Mouse (Mus musculus) embryonic fibroblast, embryonic 13.5 days (primary cell): Measurements from ENCODE around the gene Tram2.

Experiments used
- CTCF ChIP-seq: IDR thresholded peaks from 2 replicates; pipeline ENCODE4 v1.5.1; 2011; ENCODE audit warnings: mild to moderate bottlenecking, control low read depth, low read length, moderate library complexity, borderline replicate concordance; ENCODE audit not compliant: insufficient read depth
- POLR2A ChIP-seq: IDR thresholded peaks from 2 replicates; pipeline ENCODE4 v1.6.1; 2011; ENCODE audit warnings: low read depth, mild to moderate bottlenecking, control low read depth, low read length, moderate library complexity

DNA sequence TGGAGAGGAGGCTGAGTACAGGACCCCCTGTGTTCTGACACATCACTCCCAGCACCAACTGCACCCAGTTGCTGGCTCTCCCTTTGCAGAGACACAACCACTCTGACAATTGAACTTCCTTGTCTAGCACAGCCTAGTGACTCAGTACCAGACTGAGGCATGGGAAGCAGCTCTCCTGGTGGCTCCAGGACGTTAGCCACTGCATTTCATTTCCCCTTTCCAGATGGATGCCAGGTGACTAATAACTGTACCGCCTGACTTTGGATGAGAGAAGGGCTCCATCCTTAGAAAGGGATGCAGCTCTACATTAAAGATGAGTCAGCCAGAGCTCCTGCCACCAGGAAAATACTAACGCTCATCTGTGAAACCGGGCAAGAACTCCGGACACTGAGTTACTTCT, 7.3 kb upstream of the Tram2 start:
- TF ChIP-seq CTCF (no peak), POLR2A (no peak)
